Mouse (Mus musculus) natural killer cell, adult 2 months (primary cell): Measurements from ENCODE around the gene Gm20604.

ENCODE experiments used
- DNase-seq, 2 experiments: peaks; one replicate each; pipeline ENCODE4 v3.0.0; 2022; ENCODE audit warnings: low spot score in 2 of 2

The Gm20604 gene

DNA sequence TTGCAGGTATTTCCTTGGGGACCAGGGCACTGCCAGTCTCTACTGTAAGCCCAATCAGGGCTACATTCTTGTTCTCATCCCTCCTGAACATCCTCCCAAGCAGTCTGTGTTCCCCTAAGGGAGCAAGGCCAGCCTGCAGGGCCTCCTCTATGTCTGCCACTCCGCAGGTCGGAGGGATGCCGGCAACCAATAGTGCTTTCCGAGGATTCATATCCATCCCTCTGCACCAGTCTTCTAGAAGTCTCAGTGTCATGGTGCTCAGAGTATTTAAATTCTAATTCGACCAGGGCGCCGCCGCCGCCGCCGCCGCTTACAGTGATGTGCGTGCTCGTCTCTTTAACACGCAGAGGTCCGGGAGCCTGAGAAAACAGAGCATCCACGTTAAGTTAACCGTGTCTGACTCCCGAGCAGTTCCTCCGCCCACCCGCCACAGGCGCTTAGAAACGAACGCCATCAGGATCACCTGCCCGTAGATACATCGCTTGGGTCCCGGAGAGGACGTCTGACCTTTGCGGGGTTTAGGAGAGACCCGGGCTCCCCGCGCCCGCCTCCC is 15.4 kb downstream of the Gm20604 start:
- no peak for DNase-seq

- no peak for DNase-seq
Observed at GRCm38 (mm10) chr12:102742056-102742455, 16.4 kb downstream of the Gm20604 start.

DNA sequence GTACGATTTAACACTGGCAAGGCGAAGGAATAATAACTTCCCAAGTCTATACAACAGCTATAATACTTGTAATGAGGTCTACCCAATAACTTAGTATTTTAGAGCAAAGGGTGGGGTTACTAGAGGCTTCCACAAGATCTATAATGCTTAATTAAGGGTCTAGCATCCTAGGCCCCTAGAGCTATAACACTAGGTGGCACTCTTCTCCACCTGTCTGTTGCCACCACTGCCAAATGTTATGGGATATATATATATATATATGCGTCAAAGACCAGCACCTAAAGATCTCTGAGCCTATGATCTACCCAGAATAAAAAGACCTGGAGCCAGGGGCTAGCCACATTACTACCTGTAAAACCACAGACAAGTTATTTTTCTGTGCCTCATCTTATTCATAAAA is 18.2 kb downstream of the Gm20604 start:
- peak; percentile 37 to 51 for DNase-seq

GRCm38 (mm10) chr12:102739096-102739495 is 19.4 kb downstream of the Gm20604 start:
- DNase-seq, result no peak

DNA sequence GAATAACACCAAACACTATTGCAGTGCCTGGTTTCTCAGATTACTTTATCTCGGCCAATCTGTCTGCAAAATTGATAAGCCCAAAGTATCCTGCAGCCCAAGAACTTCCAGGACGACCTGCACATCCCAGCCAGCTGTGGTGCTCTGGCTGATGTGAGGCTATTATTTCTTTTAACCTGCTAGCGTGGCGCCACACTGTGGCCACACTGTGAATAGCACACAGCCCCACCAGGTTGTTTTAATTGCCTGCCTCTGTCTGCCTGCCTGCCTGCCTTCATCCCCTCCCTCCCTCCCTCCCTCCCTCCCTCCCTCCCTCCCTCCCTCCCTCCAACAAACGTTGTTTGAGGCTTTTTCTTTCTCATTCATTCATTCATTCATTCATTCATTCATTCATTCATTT is 25.1 kb downstream of the Gm20604 start:
- DNase-seq, result peak; percentile 36 to 66

DNA sequence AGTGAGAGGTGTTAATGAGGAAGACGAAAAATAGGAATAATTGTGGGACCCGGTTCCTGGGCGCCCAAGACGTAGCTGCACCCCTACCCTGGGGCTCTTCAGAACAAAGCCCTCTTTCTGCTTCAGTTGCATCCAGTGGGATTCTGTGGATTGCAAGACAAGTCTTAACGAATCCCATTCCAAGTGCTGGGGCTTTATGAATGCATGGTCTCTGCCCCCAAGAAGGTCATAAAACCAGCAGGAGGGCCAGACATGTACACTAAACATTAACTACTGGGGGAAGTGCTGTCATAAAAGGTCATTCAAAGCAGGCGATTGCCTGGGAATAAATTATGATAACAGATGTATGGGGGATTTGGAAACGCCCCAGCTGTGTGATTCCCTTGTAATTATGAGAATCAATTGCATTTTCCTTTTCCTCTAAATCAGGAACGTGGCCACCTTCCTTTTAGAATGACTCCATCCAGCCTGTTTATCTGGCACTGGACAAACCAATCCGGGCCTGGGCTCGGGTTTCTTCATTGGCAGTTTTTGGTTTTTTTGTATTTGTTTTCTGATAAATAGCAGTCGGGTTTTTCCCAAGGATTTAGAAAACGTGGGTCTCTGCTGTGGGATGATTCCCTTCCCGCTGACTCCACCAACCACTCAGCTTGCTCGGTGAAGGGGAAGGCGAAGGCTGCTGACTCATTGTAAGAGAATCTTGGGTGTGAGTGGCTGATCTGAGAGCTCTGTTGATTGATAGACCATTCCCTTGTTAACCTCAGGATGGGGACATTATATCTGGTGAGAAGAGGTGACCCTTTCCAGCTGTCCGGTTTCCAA is 27.5 kb downstream of the Gm20604 start:
- DNase-seq, result no peak

GRCm38 (mm10) chr12:102729855-102730797 is 28.3 kb downstream of the Gm20604 start:
- no peak for DNase-seq

DNA sequence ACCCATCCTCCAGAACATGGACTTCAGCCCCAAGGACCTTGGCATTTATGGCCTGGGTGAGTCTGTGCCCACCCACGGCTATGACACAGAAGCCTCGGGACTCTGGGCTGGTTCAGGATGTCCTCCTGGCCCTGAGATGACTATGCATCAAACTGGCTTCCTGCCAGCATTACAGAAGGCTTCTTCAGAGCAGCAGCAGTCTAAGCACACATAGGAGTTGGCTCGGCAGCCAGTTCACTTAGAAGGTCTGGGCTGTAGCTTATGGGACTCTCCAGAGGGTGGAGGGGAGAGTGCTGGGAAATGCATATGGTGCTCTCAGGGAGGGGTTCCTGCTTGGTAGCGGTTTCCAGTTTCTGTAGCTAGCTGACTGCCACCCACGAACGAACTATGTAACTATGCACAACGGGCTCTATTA is 32.7 kb downstream of the Gm20604 start:
- no peak for DNase-seq

DNA sequence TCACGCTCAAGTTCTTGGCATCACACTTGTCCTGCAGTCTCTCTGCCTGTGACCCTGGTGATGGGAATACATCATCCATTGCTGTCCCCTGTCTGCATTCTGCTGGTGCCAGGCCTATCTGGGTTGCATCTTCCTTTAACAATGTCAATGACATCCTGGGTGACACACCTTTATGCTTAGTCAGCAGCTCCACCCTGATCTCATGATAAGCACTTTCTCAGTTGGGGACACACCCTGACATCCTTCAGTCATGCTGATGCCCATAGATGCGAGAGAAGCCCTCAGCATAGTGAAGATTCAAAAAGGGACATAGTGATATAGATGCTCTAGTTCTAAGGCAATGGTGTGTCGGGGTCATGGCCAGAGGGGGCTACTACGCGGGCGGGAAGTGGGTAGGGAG is 33.3 kb downstream of the Gm20604 start:
- no peak for DNase-seq

DNA sequence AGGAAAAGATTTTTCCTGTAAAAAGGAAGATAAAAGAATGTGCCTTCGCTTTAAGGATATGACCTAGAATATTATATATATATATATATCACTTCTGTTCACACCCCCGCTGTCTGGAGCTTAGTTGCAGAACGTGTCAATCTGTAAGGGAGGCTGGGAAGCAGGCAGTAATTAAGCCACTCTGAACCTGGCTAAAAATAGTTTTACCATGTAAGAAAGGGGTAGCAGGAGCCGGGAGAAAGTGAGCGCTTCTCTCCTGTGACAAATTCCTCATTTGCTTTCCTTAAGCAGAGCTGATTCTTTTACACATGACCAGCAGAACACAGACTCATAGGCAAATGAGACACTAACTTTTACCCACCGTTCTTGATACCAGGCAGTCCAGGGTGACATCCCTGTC is 34.6 kb downstream of the Gm20604 start:
- DNase-seq, result no peak

DNA sequence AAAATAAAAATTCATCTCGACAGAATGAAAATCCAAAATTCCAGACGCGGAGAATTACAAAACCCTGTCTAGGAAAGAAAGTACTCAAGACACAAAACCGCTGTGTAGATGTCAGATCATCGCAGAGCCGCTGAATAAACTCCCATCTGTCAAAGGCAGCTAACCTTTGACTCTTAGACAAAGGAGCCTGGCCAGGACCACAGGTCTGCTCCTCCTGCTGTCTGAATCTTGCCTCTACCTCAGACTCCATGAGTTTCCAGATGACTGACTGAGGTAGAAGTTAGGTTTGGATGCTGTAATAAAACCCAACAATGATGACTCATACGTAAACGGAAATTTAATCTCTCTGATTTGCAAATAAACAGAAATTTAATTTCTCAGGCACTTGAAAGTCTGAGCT is 35.5 kb downstream of the Gm20604 start:
- DNase-seq, result no peak

DNA sequence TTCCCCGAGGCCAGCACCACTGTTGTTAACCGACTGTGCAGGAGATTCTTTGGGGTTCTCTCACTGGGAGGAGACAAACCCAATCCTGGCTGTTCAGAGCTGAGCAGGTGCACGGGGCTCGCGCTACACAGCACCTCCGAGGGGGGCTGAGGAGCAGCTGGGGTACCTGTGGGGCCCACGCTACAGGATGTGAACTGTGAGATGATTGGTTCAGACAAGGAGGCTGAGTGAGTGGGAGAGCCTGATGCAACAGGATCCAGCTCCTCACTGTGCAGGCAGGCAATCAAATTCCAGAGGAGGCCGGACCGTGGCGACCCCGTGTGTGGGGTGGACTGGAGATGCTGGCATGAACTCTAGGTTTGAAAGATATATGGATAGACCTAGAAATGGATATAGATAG is 36.0 kb downstream of the Gm20604 start:
- DNase-seq, result no peak

GRCm38 (mm10) chr12:102719552-102720315 is 38.7 kb downstream of the Gm20604 start:
- peak; percentile 33 to 49 for DNase-seq

- DNase-seq, result no peak
Observed at GRCm38 (mm10) chr12:102714654-102715395, 43.6 kb downstream of the Gm20604 start.

- no peak for DNase-seq
Observed at GRCm38 (mm10) chr12:102714116-102714515, 44.4 kb downstream of the Gm20604 start.

GRCm38 (mm10) chr12:102713153-102713865 is 45.2 kb downstream of the Gm20604 start:
- no peak for DNase-seq

- DNase-seq, result no peak
Observed at GRCm38 (mm10) chr12:102710851-102711375, 47.6 kb downstream of the Gm20604 start.

GRCm38 (mm10) chr12:102709896-102710295 is 48.6 kb downstream of the Gm20604 start:
- DNase-seq, result no peak

- no peak for DNase-seq
Observed at GRCm38 (mm10) chr12:102708220-102708619, 50.3 kb downstream of the Gm20604 start.
